Mouse (Mus musculus): ENCODE measurements at regions not wholly inside any gene's neighbourhood (a gene's known extent, or its start where the extent isn't known, plus 50 kb on each side); places are given as distances from the start of the nearest gene placed in this dataset.

GRCm38 (mm10) chr1:57489176-57489575 lies 82.3 kb upstream of the Tyw5 start:
- TF ChIP-seq CTCF (IDR thresholded peaks at IDR 0.05; ENCODE audit: extremely low read depth, insufficient read depth, insufficient read length, insufficient replicate concordance) (no peak), POLR2A (IDR thresholded peaks at IDR 0.05; ENCODE audit: low read depth, low read length) (no peak)

All from spleen, adult 2 months (tissue).